Mouse (Mus musculus) kidney, embryonic 15.5 days (tissue): ENCODE results near the gene Gas7. TPM values are rescaled to one million over a fixed set of nuclear protein-coding genes. Genes with fewer than 3 reads are reported as not detected.

ENCODE experiments used
- ATAC-seq: fragments of 200-750 bp; cut with Nextera tagmentation; replicated peaks from 2 replicates; pipeline ENCODE4 v1.8.0; 2017; ENCODE audit warnings: moderate TSS enrichment; ENCODE audit not compliant: low FRiP score
- H3K27ac ChIP-seq: fragments of 300-500 bp; sonication (generic); 2 replicates; pipeline ENCODE4 v1.5.1; 2015; ENCODE audit warnings: mild to moderate bottlenecking, inconsistent platforms
- H3K27me3 ChIP-seq: fragments of 300-500 bp; sonication (generic); 2 replicates; pipeline ENCODE4 v1.6.1; 2015; ENCODE audit warnings: inconsistent platforms
- H3K36me3 ChIP-seq: fragments of 300-500 bp; sonication (generic); 2 replicates; pipeline ENCODE4 v1.6.1; 2015; ENCODE audit warnings: inconsistent platforms
- H3K4me1 ChIP-seq: fragments of 300-500 bp; sonication (generic); 2 replicates; pipeline ENCODE4 v1.6.1; 2015; ENCODE audit warnings: inconsistent platforms
- H3K4me2 ChIP-seq: fragments of 300-500 bp; sonication (generic); 2 replicates; pipeline ENCODE4 v1.6.1; 2015; ENCODE audit warnings: moderate library complexity, mild to moderate bottlenecking, inconsistent platforms
- H3K4me3 ChIP-seq: fragments of 300-500 bp; sonication (generic); replicated peaks from 2 replicates; pipeline ENCODE4 v1.5.1; 2015; ENCODE audit warnings: mild to moderate bottlenecking, inconsistent platforms
- H3K9ac ChIP-seq: fragments of 300-500 bp; sonication (generic); 2 replicates; pipeline ENCODE4 v1.6.1; 2015; ENCODE audit warnings: mild to moderate bottlenecking, inconsistent platforms
- H3K9me3 ChIP-seq: fragments of 300-500 bp; sonication (generic); replicated peaks from 2 replicates; pipeline ENCODE4 v1.6.1; 2016; ENCODE audit warnings: inconsistent platforms
- WGBS: fragments of 180-500 bp; shearing (Covaris S2); methylation state at CpG from one replicate; pipeline ENCODE4 v1.1.7; 2015; ENCODE audit warnings: mixed read lengths; 5-methylcytosine and 5-hydroxymethylcytosine counted together
- polyA plus RNA-seq: library from polyadenylated mRNA; unstranded; fragments of >200 nt; fragmentation: Nextera tagmentation; extraction: Ambion mirVana; gene quantifications from 2 replicates; pipeline ENCODE4 v1.2.1, GENCODE M21; 2015

Gas7 gene
- polyA plus RNA-seq, 1 experiment from 2014 or later: 12.9 TPM

GRCm38 (mm10) chr11:67715382-67715781 lies 260.1 kb downstream of the Gas7 start:
- H3K9me3 ChIP-seq: no peaks in the 10 kb centered on the region
- WGBS: 89% methylated on average over 4 of the region's 4 CpGs
- no peak for ATAC-seq

DNA sequence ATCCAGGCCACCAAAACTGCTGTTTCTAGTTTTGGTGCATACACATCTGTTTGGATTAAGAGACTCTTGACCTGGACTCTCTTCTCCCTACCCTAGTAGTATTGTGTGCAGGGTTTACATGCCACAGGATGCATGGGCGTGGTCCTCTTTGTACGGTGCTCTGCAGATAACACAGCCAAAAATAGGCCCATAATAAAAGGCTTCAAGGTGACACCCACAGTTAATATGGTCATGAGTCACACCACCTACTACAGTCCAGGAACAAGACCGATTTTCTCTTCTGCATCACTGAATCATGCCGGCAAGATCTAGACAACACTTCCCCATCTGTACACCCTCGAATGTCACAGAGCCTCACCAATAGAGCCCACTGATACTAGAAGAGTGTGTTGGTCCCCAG lies 266.2 kb downstream of the Gas7 start:
- ATAC-seq: no peak
- Histone ChIP-seq H3K4me3 (no peak overlapping the region), H3K36me3 (no peaks in the 10 kb centered on the region), H3K4me2 (no peak overlapping the region), H3K27me3 (no peaks in the 10 kb centered on the region), H3K27ac (no peak overlapping the region), H3K4me1 (no peaks in the 10 kb centered on the region), H3K9ac (no peak overlapping the region), H3K9me3 (no peaks in the 10 kb centered on the region)
- 92% methylated on average over 5 of the region's 5 CpGs for WGBS

More at GRCm38 (mm10) chr11:67715382-67715781, 260.1 kb downstream of the Gas7 start:
- Histone ChIP-seq H3K4me3 (no peak overlapping the region), H3K4me2 (no peak overlapping the region), H3K27ac (no peak overlapping the region), H3K4me1 (no peaks in the 10 kb centered on the region), H3K9ac (no peak overlapping the region), H3K27me3 (no peaks in the 10 kb centered on the region), H3K36me3 (no peaks in the 10 kb centered on the region)

- no peaks in the 10 kb centered on the region for H3K36me3 ChIP-seq
- H3K9ac ChIP-seq: no peak overlapping the region
- no peak overlapping the region for H3K4me3 ChIP-seq
- H3K27me3 ChIP-seq: no peaks in the 10 kb centered on the region
- H3K27ac ChIP-seq: no peak overlapping the region
- no peak overlapping the region for H3K4me2 ChIP-seq
- no peak for ATAC-seq
- WGBS: 40% methylated on average over 7 of the region's 7 CpGs
- H3K9me3 ChIP-seq: no peaks in the 10 kb centered on the region
- H3K4me1 ChIP-seq: no peaks in the 10 kb centered on the region
Observed at GRCm38 (mm10) chr11:67722399-67723156, 267.3 kb downstream of the Gas7 start.

- ATAC-seq: no peak
- Histone ChIP-seq H3K36me3 (no peaks in the 10 kb centered on the region), H3K4me1 (no peaks in the 10 kb centered on the region), H3K9me3 (no peaks in the 10 kb centered on the region), H3K27me3 (no peaks in the 10 kb centered on the region), H3K4me3 (no peak overlapping the region), H3K4me2 (no peak overlapping the region), H3K27ac (no peak overlapping the region), H3K9ac (no peak overlapping the region)
- WGBS: 74% methylated on average over 8 of the region's 8 CpGs
Observed at GRCm38 (mm10) chr11:67723231-67724013, 268.2 kb downstream of the Gas7 start.

GRCm38 (mm10) chr11:67727095-67727494 lies 271.9 kb downstream of the Gas7 start:
- Histone ChIP-seq H3K36me3 (no peaks in the 10 kb centered on the region), H3K27me3 (no peaks in the 10 kb centered on the region), H3K9me3 (no peaks in the 10 kb centered on the region), H3K27ac (no peak overlapping the region), H3K4me3 (no peak overlapping the region), H3K9ac (no peak overlapping the region), H3K4me2 (no peak overlapping the region), H3K4me1 (no peaks in the 10 kb centered on the region)
- ATAC-seq: no peak
- 81% methylated on average over 6 of the region's 6 CpGs for WGBS

GRCm38 (mm10) chr11:67728726-67729125 lies 273.5 kb downstream of the Gas7 start:
- Histone ChIP-seq H3K4me2 (no peak overlapping the region), H3K9ac (no peak overlapping the region), H3K4me1 (no peaks in the 10 kb centered on the region), H3K27ac (no peak overlapping the region), H3K9me3 (no peaks in the 10 kb centered on the region), H3K4me3 (no peak overlapping the region), H3K36me3 (no peaks in the 10 kb centered on the region), H3K27me3 (no peaks in the 10 kb centered on the region)
- ATAC-seq: no peak

GRCm38 (mm10) chr11:67731056-67731455 lies 275.8 kb downstream of the Gas7 start:
- Histone ChIP-seq H3K4me1 (no peaks in the 10 kb centered on the region), H3K27me3 (no peaks in the 10 kb centered on the region), H3K9me3 (no peaks in the 10 kb centered on the region), H3K27ac (no peak overlapping the region), H3K9ac (no peak overlapping the region), H3K36me3 (no peaks in the 10 kb centered on the region), H3K4me3 (no peak overlapping the region), H3K4me2 (no peak overlapping the region)
- WGBS: 100% methylated on average over 2 of the region's 2 CpGs
- no peak for ATAC-seq

DNA sequence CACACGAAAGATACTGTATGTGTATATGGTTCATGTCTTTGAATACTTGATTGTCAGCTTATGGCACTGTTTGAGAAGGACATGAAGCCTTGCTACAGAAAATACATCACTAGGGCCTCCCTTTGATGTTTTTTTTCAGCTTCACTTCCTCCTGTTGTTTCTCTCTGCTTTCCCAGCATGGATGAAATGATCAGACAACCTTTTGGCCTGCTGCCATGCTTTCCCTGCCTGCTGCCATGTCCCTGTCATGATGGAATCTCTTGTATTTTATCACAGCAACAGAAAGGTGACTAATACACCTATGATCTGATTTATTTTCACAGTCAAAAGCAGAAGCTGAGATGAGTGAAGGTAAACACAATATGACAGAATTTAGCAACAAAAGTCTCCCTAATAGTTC lies 278.5 kb downstream of the Gas7 start:
- H3K4me3 ChIP-seq: no peak overlapping the region
- no peaks in the 10 kb centered on the region for H3K27me3 ChIP-seq
- H3K9me3 ChIP-seq: no peaks in the 10 kb centered on the region
- no peak overlapping the region for H3K27ac ChIP-seq
- ATAC-seq: no peak
- H3K9ac ChIP-seq: no peak overlapping the region
- no peak overlapping the region for H3K4me2 ChIP-seq
- H3K36me3 ChIP-seq: no peaks in the 10 kb centered on the region
- H3K4me1 ChIP-seq: no peaks in the 10 kb centered on the region
- WGBS: 79% methylated on average over 1 of the region's 1 CpGs

DNA sequence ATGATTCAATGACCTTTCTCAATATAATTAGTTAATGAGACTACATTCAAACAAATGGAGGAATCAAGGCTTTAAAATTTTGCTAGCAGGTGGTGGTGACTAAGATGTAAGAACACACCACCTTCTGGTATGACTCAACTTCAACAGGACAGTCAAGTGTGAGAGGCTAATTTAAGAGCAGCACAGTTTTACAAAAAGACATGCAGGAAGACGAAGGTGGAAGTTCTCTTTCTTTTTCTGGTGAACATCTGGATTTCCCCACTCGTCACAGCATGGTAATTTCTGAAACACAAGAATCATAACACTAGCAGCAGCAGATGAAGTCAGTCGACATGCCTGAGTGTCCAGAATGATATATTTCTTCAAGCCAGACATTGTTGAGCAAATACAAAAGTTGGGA lies 279.4 kb downstream of the Gas7 start:
- 64% methylated on average over 3 of the region's 3 CpGs for WGBS
- H3K36me3 ChIP-seq: no peaks in the 10 kb centered on the region
- no peak overlapping the region for H3K4me3 ChIP-seq
- no peak overlapping the region for H3K4me2 ChIP-seq
- H3K9ac ChIP-seq: no peak overlapping the region
- no peaks in the 10 kb centered on the region for H3K4me1 ChIP-seq
- ATAC-seq: no peak
- H3K27ac ChIP-seq: no peak overlapping the region
- no peaks in the 10 kb centered on the region for H3K27me3 ChIP-seq
- H3K9me3 ChIP-seq: no peaks in the 10 kb centered on the region

DNA sequence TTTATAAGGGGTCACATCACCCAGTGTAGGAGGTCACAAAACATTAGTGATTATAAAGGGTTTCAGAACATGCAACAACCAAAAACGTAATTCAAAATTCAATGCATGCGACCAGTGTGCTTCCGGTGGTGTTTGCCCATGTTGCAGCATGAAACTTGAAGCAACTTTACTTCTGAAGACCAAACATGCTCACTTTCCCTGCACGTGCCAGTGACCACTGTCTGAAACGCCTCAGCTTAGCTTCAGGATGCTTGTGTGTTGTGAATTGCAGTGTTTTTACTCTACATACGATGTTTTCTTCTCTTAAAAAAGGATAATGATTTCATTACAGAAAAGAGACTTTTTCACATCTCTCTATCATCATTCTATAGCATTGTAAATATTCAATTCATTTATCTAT lies 283.1 kb downstream of the Gas7 start:
- H3K9ac ChIP-seq: no peak overlapping the region
- H3K27ac ChIP-seq: no peak overlapping the region
- no peaks in the 10 kb centered on the region for H3K27me3 ChIP-seq
- ATAC-seq: no peak
- H3K4me2 ChIP-seq: no peak overlapping the region
- no peaks in the 10 kb centered on the region for H3K4me1 ChIP-seq
- no peaks in the 10 kb centered on the region for H3K36me3 ChIP-seq
- no peak overlapping the region for H3K4me3 ChIP-seq
- no peaks in the 10 kb centered on the region for H3K9me3 ChIP-seq
- 82% methylated on average over 6 of the region's 6 CpGs for WGBS
